Mouse (Mus musculus) limb, embryonic 15.5 days (tissue): ENCODE measurements around the gene Slc25a13. TPM values are rescaled to one million over a fixed set of nuclear protein-coding genes. Genes with fewer than 3 reads are reported as not detected.

Source experiments
- ATAC-seq: fragments of 200-750 bp; cut with Nextera tagmentation; 2 replicates; pipeline ENCODE4 v1.8.0; 2017; ENCODE audit warnings: low read depth, moderate TSS enrichment; ENCODE audit not compliant: insufficient number of reproducible peaks, low FRiP score, low TSS enrichment
- H3K27ac ChIP-seq: fragments of 300-500 bp; sonication (generic); 2 replicates; pipeline ENCODE4 v1.5.1; 2015; ENCODE audit warnings: moderate library complexity, mild to moderate bottlenecking, inconsistent platforms
- H3K27me3 ChIP-seq: fragments of 300-500 bp; sonication (generic); 2 replicates; pipeline ENCODE4 v1.6.1; 2015; ENCODE audit warnings: inconsistent platforms
- H3K36me3 ChIP-seq: fragments of 300-500 bp; sonication (generic); 2 replicates; pipeline ENCODE4 v1.6.1; 2015; ENCODE audit warnings: inconsistent platforms
- H3K4me1 ChIP-seq: fragments of 300-500 bp; sonication (generic); 2 replicates; pipeline ENCODE4 v1.6.1; 2015; ENCODE audit warnings: inconsistent platforms
- H3K4me2 ChIP-seq: fragments of 300-500 bp; sonication (generic); 2 replicates; pipeline ENCODE4 v1.6.1; 2015; ENCODE audit warnings: mild to moderate bottlenecking, inconsistent platforms
- H3K4me3 ChIP-seq: fragments of 300-500 bp; sonication (generic); 2 replicates; pipeline ENCODE4 v1.5.1; 2015; ENCODE audit warnings: mild to moderate bottlenecking, inconsistent platforms
- H3K9ac ChIP-seq: fragments of 300-500 bp; sonication (generic); 2 replicates; pipeline ENCODE4 v1.6.1; 2015; ENCODE audit warnings: inconsistent platforms
- H3K9me3 ChIP-seq: fragments of 300-500 bp; sonication (generic); 2 replicates; pipeline ENCODE4 v1.6.1; 2016; ENCODE audit warnings: inconsistent platforms
- WGBS: fragments of 180-500 bp; shearing (Covaris S2); methylation state at CpG from one replicate; pipeline ENCODE4 v1.1.7; 2015; 5-methylcytosine and 5-hydroxymethylcytosine counted together
- polyA plus RNA-seq: library from polyadenylated mRNA; unstranded; fragments of >200 nt; fragmentation: Nextera tagmentation; extraction: Ambion mirVana; gene quantifications from 2 replicates; pipeline ENCODE4 v1.2.1, GENCODE M21; 2015

Gene Slc25a13
- polyA plus RNA-seq, 1 experiment from 2014 or later, result 17.2 TPM

DNA sequence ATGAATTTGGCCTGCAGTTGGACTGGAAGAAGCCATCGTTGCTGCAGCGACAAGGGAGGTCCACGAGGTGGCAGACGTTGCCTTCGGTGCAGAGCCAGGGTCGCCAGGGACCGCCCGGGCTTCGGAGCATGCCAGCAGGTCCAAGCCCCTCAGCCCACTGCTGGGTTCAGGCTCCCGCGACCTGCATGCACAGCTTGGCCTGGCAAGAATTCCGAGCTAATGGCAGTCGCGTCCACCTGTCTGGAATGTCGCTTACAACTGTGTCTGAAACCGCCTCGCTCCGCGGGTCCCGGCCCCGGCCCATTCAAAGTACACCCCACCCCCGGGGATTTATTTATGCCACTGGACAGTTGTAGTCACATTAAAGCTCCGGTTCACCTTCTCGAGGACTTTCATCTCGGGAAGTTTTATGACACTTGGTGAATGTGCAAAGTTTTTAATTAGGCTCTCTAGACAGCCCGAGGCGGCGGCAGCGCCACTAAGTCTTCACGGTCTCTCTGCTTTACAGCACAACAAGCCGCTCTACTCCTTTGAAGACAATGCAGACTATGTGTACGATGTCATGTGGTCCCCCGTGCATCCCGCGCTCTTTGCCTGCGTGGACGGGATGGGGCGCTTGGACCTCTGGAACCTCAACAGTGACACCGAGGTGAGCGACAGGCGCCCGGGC lies 211.1 kb downstream of the Slc25a13 start:
- H3K27me3 ChIP-seq, result no peaks in the 10 kb centered on the region
- peak; percentile 76; the same call in 1 of the 2 replicates for ATAC-seq

DNA sequence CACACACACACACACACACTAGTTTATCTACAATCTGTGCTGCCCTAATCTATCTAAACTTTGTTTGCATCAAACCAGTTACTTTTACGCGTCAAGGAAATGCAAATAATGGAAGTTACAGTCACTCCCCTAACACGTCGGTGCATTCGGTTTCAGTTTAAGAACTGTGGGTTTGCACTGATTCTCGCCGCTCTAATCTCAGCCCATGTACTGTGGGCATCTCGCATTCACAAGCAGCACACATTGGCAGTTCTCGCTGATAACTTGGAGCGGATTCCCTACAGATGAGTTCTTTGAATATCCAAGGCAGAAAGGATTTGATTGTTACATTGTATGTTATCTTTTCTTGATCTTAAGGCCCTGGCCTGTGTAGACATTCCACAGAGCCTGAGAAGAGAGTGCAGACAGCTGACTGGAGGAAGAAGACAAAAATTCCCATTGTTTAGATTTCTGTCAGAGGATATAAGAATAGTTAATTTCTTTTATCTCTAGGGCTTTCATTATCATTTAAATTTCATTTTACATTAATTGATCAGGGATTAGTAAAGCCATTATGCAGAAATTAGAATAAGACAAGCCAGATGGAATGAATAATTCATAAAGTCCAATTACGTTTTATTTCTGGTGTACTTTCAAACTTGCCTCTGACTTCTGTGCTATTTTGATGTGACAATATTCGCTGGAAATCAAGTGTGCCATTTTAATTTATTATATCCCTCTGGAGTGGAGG lies 212.1 kb downstream of the Slc25a13 start:
- H3K27ac ChIP-seq, result no peak overlapping the region
- no peaks in the 10 kb centered on the region for H3K9me3 ChIP-seq
- H3K4me3 ChIP-seq, result no peak overlapping the region
- no peak for ATAC-seq
- peaks cover 10% of the 10 kb centered on the region; the same call in 1 of the 2 replicates for H3K4me1 ChIP-seq
- 61% methylated on average over 12 of the region's 12 CpGs for WGBS
- no peak overlapping the region for H3K9ac ChIP-seq
- no peak overlapping the region for H3K4me2 ChIP-seq
- H3K36me3 ChIP-seq, result no peaks in the 10 kb centered on the region
- no peaks in the 10 kb centered on the region for H3K27me3 ChIP-seq

More for the DNA sequence above, 211.1 kb downstream of the Slc25a13 start:
- Histone ChIP-seq H3K4me3 (peak overlapping the region; percentile 57), H3K9ac (peak overlapping the region; percentile 39), H3K4me1 (peaks cover 10% of the 10 kb centered on the region; the same call in 1 of the 2 replicates), H3K4me2 (peak overlapping the region; percentile 92), H3K36me3 (no peaks in the 10 kb centered on the region), H3K27ac (peak overlapping the region; percentile 54; the same call in 1 of the 2 replicates), H3K9me3 (no peaks in the 10 kb centered on the region)
- 1% methylated on average over 42 of the region's 42 CpGs for WGBS

DNA sequence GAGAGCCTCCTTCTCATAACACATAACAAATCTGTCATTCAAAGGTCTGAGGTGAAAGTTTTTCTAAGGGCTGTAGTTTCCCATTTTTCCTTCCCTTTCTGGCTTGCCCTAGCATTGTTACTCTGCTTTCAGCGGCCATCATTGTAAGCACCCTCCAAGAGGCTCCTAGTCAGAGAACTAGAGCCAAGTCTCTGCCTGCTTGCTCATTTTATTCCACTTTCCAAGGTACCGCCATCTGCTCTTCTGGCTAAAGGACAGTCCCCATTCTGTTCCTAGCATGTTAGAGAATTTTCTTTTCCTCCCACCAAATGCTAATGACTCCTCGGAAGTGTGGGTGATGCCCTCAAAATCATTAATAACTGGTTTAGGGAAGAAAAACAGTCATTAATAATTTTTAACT lies 214.9 kb downstream of the Slc25a13 start:
- Histone ChIP-seq H3K4me1 (peaks cover 10% of the 10 kb centered on the region; the same call in 1 of the 2 replicates), H3K27me3 (no peaks in the 10 kb centered on the region), H3K4me2 (no peak overlapping the region), H3K4me3 (no peak overlapping the region), H3K9me3 (no peaks in the 10 kb centered on the region), H3K9ac (no peak overlapping the region), H3K27ac (no peak overlapping the region), H3K36me3 (no peaks in the 10 kb centered on the region)
- WGBS, result 83% methylated on average over 3 of the region's 3 CpGs
- no peak for ATAC-seq

DNA sequence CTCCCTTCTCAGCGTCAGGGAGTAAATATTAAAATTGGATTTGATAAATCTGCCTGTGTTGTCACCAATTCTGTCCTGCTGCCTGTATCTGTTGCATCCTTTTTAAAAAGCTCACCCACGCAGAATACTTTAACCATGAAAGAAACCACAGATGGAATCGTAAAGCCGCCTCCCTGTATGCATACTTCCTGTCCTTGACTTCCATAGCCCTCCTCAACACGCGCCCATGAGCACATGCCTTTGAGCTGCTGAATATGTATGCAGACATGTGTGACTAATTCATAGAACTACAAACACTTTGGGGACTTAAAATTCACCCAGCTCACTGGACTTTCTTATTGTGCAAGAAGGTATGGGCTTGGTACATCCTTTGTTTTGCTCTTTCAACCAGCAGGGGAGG lies 219.4 kb downstream of the Slc25a13 start:
- Histone ChIP-seq H3K4me2 (no peak overlapping the region), H3K36me3 (no peaks in the 10 kb centered on the region), H3K4me3 (no peak overlapping the region), H3K9ac (no peak overlapping the region), H3K4me1 (peaks cover 7% of the 10 kb centered on the region), H3K27ac (no peak overlapping the region), H3K27me3 (0 out of 2 replicates have a peak, but pooled peaks cover 3% of the 10 kb centered on the region), H3K9me3 (no peaks in the 10 kb centered on the region)
- no peak for ATAC-seq
- WGBS, result 40% methylated on average over 6 of the region's 6 CpGs

DNA sequence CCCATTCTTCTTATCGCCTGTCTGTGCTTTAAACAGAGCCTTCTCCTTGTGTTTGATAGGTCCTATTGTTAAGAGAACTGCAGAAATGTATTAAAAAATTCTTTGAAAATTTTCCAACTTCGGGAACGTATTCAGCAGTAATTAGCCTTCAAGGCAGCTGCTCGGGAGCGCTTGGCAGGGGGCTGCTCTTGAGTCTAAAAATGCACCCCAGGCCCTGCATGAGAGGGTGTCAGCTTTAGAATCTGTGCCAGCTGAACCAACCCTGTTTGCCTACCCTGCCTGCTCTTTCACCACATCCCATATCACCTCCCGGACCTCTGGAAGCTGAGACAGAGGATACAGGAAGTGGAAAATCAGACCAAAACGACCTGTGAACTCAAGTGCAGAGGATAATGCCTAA lies 223.9 kb downstream of the Slc25a13 start:
- 0 out of 2 replicates have a peak, but pooled peaks cover 3% of the 10 kb centered on the region for H3K27me3 ChIP-seq
- H3K9me3 ChIP-seq, result no peaks in the 10 kb centered on the region
- H3K4me2 ChIP-seq, result 0 out of 2 replicates have a peak overlapping the region, but pooled peaks have one; percentile 5
- no peaks in the 10 kb centered on the region for H3K36me3 ChIP-seq
- H3K4me3 ChIP-seq, result no peak overlapping the region
- 15% methylated on average over 7 of the region's 7 CpGs for WGBS
- ATAC-seq, result no peak
- H3K27ac ChIP-seq, result peak overlapping the region; percentile 57; the same call in 1 of the 2 replicates
- no peak overlapping the region for H3K9ac ChIP-seq
- peaks cover 20% of the 10 kb centered on the region for H3K4me1 ChIP-seq

DNA sequence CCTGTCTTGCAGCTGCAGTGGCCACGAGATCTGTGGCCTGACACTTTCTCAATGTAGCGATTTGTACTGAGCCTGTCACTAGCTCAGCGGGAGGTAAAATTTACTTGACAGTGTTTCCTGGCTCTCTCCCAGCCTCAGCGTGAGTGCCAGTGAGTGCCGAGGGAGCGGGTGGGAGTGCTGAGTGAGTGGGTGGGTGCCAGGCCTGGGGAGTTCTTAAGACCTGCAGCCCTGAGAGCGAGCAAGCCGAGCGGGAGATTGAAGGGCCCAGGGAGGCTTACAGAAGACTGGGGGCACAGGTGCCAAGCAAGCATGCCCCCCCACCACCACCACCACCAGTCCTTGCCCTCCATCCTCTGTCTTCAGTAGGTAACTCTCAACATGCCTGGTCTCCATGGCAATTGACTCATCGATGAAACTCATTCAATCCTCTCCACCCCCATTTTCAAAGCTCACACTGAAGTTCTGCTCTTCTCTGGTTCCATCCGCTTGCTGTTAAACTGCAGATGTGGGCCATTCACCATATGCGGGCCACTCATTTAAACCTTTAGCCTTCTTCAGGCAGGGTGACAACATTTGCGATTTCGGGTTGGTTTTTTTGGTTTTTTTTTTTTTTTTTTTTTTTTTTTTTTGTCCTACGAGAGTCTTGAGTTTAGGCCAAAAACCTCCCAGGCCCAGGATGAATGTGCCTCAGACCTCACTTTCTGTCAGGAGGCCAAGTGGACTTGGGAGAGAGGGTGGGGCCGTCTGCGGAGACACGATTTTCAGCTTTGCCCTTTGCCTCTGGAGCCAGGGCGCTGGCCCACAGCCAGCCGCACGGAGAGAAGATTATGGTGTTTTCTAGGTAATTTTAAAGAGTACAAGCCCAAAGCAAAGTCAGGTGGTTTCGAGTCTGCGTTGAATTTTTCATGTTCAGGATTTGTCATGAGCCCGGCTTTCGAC lies 224.9 kb downstream of the Slc25a13 start:
- H3K4me3 ChIP-seq, result peak overlapping the region; percentile 8; the same call in 1 of the 2 replicates
- ATAC-seq, result no peak
- no peaks in the 10 kb centered on the region for H3K9me3 ChIP-seq
- no peaks in the 10 kb centered on the region for H3K36me3 ChIP-seq
- peak overlapping the region; percentile 39 for H3K4me2 ChIP-seq
- 0 out of 2 replicates have a peak, but pooled peaks cover 3% of the 10 kb centered on the region for H3K27me3 ChIP-seq
- no peak overlapping the region for H3K9ac ChIP-seq
- peak overlapping the region; percentile 77 for H3K27ac ChIP-seq
- H3K4me1 ChIP-seq, result peaks cover 22% of the 10 kb centered on the region
- 21% methylated on average over 25 of the region's 25 CpGs for WGBS

DNA sequence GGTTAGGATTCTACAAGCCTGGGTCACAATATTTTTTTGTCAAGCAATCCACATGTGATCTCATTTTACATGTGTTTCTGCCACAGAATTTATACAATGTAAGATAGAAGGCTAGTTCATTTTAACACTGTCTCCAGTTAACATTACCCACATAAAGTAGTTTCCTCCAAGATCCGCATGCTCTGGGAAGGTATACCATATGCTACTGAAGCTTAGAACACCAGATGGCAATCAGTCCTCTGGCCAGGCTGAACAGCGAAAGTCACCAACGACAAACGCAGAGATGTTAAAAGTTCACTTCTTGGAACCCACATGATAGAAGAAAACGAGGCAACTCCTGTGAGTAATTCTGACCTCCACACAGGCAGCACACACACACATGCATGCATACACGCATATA lies 225.7 kb downstream of the Slc25a13 start:
- no peak overlapping the region for H3K4me3 ChIP-seq
- 42% methylated on average over 6 of the region's 6 CpGs for WGBS
- H3K27me3 ChIP-seq, result 0 out of 2 replicates have a peak, but pooled peaks cover 3% of the 10 kb centered on the region
- H3K9ac ChIP-seq, result no peak overlapping the region
- no peaks in the 10 kb centered on the region for H3K9me3 ChIP-seq
- peak overlapping the region; percentile 77 for H3K27ac ChIP-seq
- no peak for ATAC-seq
- H3K36me3 ChIP-seq, result no peaks in the 10 kb centered on the region
- H3K4me1 ChIP-seq, result peaks cover 22% of the 10 kb centered on the region
- no peak overlapping the region for H3K4me2 ChIP-seq
